Mouse (Mus musculus): ENCODE results near the gene Cd4.

Cd4 gene

DNA sequence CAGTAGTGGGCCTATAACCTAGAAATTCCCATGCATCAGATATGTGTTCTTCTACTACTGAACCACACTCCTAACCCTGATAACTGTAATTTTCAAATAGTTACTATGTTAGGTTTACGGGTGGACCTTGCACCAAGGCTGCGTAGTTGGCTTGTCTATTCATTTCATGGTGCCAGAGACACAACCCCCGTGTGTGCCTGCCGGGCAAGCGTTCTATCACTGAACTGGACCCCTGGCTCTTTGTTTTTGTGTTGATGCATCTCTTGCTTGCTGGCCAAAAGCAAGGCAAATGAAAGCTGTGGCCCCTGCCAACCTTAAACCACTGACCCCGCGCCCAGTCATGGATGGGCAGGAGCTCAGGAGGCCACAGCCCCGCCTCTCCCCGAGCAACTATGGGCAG lies 6.2 kb downstream of the Cd4 start:
- ChIA-PET POLR2A (interaction anchor here in 2 of 4 experiments (0.6 to 1.5 kb wide), 5 partner anchors 10 to 315 kb away, joined by 3 to 5 read pairs (median 3); partner anchors contain the start of gene Grcc10 (in 1 of the 2)), CTCF (interaction anchor here in 1 of 4 experiments (0.6 kb wide), 1 partner anchor 25 kb away, joined by 6 read pairs; the partner anchor contains the start of gene P3h3)

DNA sequence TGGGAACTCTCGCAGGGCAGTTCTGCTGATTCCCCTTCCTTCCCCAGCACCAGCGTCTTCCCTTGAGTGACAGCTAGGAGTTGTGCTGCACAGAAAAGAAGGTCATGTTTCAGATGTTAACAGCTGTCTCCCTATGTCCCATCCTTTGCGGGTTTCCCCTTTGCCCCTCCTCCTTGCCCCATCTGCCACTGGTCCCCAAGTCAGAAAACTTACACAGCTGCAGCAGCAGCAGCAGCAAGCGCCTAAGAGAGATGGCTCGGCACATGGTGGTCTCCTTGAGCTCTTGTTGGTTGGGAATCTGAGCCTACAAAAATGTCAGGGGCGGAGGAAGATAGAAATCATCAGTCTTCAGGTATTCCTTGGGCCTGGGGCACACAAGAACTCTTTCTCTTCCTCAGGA lies 8.6 kb downstream of the Cd4 start:
- CTCF ChIA-PET: interaction anchor here in 1 of 4 experiments (1.3 kb wide), 1 partner anchor 32 kb away, joined by 3 read pairs; no protein-coding TSS in a partner anchor
- POLR2A ChIA-PET: interaction anchor here in 1 of 4 experiments (0.6 to 1.3 kb wide), 2 partner anchors 123 to 188 kb away, joined by 3 to 4 read pairs; partner anchors contain the start of genes Atn1 and Lpar5

DNA sequence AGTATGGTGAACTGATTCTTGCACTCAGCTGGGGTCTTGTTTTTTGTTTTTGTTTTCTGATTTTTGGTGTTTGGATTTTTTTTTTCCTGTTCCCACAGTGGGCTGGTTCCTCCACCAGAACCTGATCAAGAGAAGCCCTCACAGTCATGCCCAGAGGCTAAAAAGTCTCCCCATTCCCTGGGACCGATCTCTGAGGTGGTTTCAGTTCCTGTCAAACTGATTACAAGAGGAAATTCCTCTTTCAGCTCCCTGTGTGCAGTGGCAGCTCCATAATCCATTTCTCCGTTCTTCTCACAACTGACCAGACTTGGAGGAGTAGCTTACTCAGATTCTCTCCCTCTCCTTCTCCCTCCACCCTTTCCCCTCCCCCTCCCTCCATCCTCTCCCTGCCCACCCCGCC lies 13.7 kb downstream of the Cd4 start:
- POLR2A ChIA-PET: interaction anchor here in 3 of 4 experiments (0.5 to 2.3 kb wide), 14 partner anchors 11 to 276 kb away, joined by 3 to 9 read pairs (median 4); partner anchors contain the start of genes Gpr162 (in 2 of the 3), Mlf2 (in 2 of the 3), Cd4 (in 1 of the 3) and Ptpn6 (in 1 of the 3)
- CTCF ChIA-PET: interaction anchor here (0.5 to 1.6 kb wide), 9 partner anchors 9 to 56 kb away, joined by 3 to 7 read pairs (median 3); no protein-coding TSS in a partner anchor

DNA sequence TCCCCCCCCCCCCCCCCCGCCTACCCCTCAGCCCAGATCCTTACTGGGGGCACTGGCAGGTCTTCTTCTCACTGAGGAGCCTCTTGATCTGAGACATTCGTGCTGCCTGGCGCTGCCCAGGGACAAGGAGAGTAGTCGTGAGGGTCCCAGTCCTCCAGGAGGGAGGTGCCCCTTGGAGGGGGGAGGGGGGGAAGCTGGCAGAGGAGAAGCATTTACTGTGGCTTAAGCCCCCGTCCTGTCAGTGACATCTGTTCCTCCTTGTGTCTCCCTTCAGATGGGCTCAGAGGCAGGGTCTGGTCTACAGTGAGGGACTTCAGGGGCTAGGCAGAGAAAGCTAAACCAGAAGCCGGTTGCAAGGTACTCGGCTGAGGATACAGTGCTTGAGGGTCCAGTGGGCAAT lies 21.5 kb downstream of the Cd4 start:
- CTCF ChIA-PET: interaction anchor here in 3 of 4 experiments (0.5 to 1.7 kb wide), 5 partner anchors 10 to 20 kb away, joined by 3 to 6 read pairs (median 5); partner anchors contain the start of gene P3h3 (in 1 of the 3)
- POLR2A ChIA-PET: interaction anchor here in 3 of 4 experiments (0.5 to 3.2 kb wide), 11 partner anchors 10 to 99 kb away, joined by 3 to 12 read pairs (median 4); partner anchors contain the start of genes Cops7a (in 1 of the 3), Mlf2 (in 1 of the 3) and P3h3 (in 1 of the 3)

DNA sequence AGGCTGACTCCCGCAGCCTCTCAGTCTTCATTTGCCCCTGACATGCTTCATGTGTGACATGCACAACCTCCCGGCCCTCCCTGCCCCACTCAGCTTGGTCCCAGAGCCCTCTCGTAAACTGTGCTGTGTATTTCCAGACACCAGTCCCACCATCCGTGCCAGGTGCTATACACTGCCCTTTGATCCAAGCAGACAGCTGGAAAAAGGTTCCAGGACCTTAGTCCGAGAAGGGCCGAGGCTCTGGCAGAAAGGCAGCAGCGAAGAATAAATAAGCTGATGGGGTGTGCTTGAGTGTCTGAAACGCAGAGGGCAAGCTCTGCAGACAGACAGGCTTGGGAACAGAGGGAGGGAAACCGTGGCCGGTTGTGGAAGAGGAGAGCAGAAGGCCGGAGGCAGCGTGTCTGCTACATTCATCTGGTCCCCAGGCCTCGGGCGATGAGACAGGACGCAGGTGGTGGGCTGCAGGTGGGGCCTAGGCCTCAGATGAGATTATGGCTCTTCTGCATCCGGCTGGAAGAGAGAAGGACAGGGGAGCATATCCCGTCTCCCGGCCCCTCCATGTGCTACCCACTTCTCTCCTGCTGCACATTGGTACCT lies 22.2 kb downstream of the Cd4 start:
- CTCF ChIA-PET: interaction anchor here in 3 of 4 experiments (1.0 to 2.7 kb wide), 4 partner anchors 8 to 165 kb away, joined by 3 to 12 read pairs (median 4); partner anchors contain the start of gene Mlf2 (in 1 of the 3)
- POLR2A ChIA-PET: interaction anchor here (0.6 to 3.5 kb wide), 10 partner anchors 9 to 174 kb away, joined by 3 to 21 read pairs (median 3); partner anchors contain the start of genes Cops7a (in 1 of the 4), Mlf2 (in 1 of the 4) and P3h3 (in 1 of the 4)

DNA sequence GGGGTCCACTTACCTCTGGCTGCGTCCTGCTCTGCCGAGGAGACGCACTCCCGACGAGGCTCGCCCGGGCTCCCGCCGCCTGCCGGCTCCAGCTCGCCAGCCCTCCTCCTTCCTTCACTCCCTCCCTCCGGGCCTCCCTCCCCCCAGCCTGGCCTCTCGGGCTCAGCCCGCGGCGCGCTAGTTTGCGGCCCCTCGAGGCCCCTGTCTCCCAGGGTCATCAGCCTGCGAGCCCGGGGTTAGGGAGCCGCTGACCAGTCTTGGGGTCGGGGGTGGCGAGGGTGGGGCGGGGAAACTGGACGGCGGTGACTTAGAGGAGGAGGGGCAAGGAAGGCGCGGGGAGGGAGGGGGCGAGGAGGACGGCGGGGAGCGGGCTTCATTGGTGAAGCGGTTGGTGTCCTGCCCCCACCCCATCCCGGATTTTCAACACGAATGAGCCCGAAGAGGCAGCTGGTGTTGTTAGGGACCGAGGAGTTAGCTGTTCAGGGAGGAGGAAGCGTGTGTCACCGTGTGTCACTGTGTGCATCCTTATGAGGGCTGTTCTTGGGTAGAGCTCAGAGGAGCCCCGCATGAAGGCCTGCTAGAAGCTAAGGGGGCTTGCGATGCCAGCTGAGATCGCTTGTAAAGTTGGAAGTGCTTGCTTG lies 24.2 kb downstream of the Cd4 start, which contains the start of gene Gpr162:
Gene Gpr162 (minus strand): TSS at position 326 of the 641 bp plus-strand sequence.
- POLR2A ChIA-PET: interaction anchor here (0.6 to 3.5 kb wide), 20 partner anchors 9 to 204 kb away, joined by 3 to 21 read pairs (median 4); partner anchors contain the start of genes Mlf2 (in 2 of the 4), Cdca3 (in 1 of the 4), Cops7a (in 1 of the 4) and Grcc10 (in 1 of the 4)

DNA sequence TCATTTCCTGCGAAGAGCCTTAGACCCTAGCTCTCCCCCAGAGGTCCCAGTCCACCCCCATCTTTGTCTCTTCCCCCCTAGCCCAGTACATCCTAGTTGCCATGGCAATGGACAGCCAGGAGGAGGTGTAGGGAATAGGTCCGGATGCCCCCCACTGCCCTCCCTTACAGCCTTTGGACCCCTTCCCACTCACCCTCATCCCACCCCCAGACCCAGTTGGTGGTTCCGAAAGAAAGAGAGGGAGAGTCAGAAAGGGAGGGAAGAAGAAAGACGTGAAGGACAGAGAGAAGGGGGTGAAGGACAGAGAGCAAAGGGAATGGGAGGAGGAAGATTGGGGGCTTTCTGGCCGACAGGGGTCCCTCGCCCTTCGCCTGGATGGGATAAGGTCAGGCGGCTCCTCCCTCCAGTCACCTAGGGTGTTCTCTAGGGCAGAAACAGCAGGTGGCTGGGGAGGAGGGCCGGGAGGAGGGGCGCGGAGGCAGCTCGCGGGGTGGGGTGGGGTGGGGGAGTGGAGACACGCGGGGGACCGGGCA lies 24.8 kb downstream of the Cd4 start:
- POLR2A ChIA-PET: interaction anchor here (0.6 to 3.5 kb wide), 31 partner anchors 8 to 523 kb away, joined by 3 to 21 read pairs (median 3); partner anchors contain the start of genes Cdca3 (in 2 of the 4), Mlf2 (in 2 of the 4), Usp5 (in 2 of the 4) and Cops7a (in 1 of the 4)

More for the DNA sequence above, 24.2 kb downstream of the Cd4 start, which contains the start of gene Gpr162:
- CTCF ChIA-PET: interaction anchor here (0.9 to 5.6 kb wide), 13 partner anchors 8 to 67 kb away, joined by 3 to 49 read pairs (median 5); partner anchors contain the start of genes Mlf2 (in 3 of the 4) and Cdca3 (in 1 of the 4)

DNA sequence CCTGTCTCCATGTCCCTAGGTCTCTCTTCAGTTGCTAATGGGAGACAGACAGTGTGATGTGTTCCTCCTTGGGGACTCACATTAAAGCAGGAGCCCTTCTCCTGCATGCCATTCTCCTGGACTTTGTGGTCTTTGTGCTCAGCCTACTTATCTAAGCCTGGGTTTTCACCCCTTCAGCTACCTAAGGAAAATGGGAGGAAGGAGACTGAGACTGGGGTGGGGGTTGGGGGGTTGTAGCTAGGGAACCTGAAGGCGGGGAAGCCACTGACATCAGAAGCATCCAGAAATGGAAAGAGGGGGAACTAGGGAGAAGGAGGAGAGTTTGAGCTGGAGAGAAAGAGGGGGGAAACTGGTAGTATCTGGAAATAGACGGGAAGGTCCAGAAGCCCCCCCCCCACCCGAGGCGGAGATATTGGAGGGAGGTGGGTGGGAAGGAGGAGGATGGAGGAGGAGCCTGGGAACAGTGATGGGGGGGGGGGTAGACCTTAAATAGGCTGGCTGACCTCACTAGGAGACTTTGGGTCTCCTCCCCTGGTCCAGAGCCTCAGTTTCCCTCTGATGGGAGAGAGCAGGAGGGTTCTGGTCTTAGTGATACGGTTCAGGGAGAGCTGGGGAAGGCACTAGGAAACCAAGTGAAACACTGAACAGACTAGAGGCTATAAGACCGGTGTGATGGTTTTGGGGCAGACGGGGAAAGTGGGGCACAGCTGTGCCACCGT lies 25.5 kb downstream of the Cd4 start:
- CTCF ChIA-PET: interaction anchor here (0.6 to 5.6 kb wide), 16 partner anchors 10 to 409 kb away, joined by 3 to 49 read pairs (median 4); partner anchors contain the start of genes Mlf2 (in 4 of the 4) and Cops7a (in 1 of the 4)
- POLR2A ChIA-PET: interaction anchor here in 3 of 4 experiments (0.6 to 3.5 kb wide), 26 partner anchors 8 to 1372 kb away, joined by 3 to 26 read pairs (median 4); partner anchors contain the start of genes Mlf2 (in 2 of the 3), Cd4 (in 1 of the 3), Cdca3 (in 1 of the 3) and Cops7a (in 1 of the 3)

More for the DNA sequence above, 24.8 kb downstream of the Cd4 start:
- CTCF ChIA-PET: interaction anchor here (0.7 to 5.6 kb wide), 18 partner anchors 9 to 221 kb away, joined by 3 to 49 read pairs (median 4); partner anchors contain the start of genes Mlf2 (in 4 of the 4), Cdca3 (in 1 of the 4) and Cops7a (in 1 of the 4)

DNA sequence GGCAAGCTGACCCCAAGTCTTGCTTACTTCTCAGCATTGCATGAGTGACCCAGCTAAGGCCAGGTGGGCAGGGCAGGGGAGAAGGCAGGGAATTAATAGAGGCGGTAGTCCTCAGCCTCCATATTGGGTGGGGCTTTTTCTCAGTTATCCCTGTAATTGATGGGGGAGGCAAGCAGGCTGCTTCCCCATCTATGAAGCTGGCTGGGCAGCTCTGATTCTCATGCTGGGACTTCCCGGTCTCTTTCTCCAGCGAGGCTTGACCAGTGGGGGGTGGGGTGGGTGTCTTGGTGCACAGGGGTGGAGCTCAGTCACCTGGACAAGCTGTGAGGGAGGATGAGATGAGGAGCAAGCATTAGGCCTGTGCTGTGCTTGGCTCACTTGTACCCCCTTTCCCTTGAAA lies 26.2 kb downstream of the Cd4 start:
- ChIA-PET POLR2A (interaction anchor here (0.5 to 3.3 kb wide), 19 partner anchors 9 to 300 kb away, joined by 3 to 31 read pairs (median 4); partner anchors contain the start of genes Cd4 (in 1 of the 4), Cdca3 (in 1 of the 4), Cops7a (in 1 of the 4) and Grcc10 (in 1 of the 4)), CTCF (interaction anchor here in 3 of 4 experiments (0.7 to 5.6 kb wide), 7 partner anchors 15 to 146 kb away, joined by 3 to 49 read pairs (median 4); partner anchors contain the start of gene Mlf2 (in 2 of the 3))

DNA sequence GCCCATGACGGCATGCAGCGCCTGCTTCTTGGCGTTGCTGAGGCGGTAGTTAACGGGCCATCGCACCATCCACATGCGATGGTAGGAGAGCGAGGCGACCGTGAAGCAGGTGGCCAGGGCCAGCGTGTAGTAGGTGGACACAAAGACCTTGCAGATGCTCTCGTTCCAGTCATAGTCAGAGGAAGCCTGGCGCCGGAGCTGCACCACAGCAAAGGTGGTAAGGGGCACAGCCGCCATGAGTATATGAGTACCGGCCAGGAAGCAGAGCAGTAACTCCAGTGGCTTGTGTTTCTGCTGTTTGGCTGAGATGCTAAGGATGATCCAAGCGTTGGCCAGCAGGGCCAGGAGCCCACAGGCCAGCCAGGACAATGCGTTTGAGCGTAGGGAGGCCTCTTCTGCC lies 26.8 kb downstream of the Cd4 start:
- CTCF ChIA-PET: interaction anchor here in 2 of 4 experiments (0.7 to 5.6 kb wide), 5 partner anchors 14 to 69 kb away, joined by 3 to 49 read pairs (median 9); partner anchors contain the start of gene Mlf2 (in 1 of the 2)
- POLR2A ChIA-PET: interaction anchor here (0.7 to 3.3 kb wide), 16 partner anchors 10 to 301 kb away, joined by 3 to 31 read pairs (median 7); partner anchors contain the start of genes Mlf2 (in 3 of the 4), Cd4 (in 1 of the 4), Cdca3 (in 1 of the 4) and Grcc10 (in 1 of the 4)

DNA sequence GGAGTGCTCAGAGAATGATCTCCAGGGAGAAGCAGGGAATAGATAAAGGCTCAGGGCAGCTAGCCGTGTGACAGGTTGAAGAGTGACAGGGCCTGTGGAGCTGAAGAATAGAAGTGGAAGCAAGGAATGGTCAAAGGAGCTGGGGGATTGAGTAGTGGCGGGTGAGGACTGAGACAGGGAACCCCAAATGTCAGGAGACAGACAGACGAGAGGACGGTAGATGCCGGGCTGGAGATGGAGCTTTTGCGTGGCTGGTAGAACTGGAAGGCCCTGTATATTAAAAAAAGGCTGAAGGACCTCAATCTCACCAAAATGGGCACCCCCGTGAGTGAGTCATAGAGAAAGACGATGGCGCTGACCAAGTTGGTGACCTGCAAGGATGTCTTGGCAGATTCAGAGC lies 27.5 kb downstream of the Cd4 start:
- ChIA-PET CTCF (interaction anchor here (0.6 to 5.6 kb wide), 50 partner anchors 10 to 230 kb away, joined by 3 to 49 read pairs (median 5); partner anchors contain the start of genes Mlf2 (in 4 of the 4), Cops7a (in 2 of the 4), Cdca3 (in 1 of the 4) and Lpar5 (in 1 of the 4)), POLR2A (interaction anchor here in 3 of 4 experiments (0.6 to 3.3 kb wide), 31 partner anchors 10 to 618 kb away, joined by 3 to 31 read pairs (median 5); partner anchors contain the start of genes Mlf2 (in 3 of the 3), Cdca3 (in 2 of the 3), Usp5 (in 2 of the 3) and Cops7a (in 1 of the 3))

DNA sequence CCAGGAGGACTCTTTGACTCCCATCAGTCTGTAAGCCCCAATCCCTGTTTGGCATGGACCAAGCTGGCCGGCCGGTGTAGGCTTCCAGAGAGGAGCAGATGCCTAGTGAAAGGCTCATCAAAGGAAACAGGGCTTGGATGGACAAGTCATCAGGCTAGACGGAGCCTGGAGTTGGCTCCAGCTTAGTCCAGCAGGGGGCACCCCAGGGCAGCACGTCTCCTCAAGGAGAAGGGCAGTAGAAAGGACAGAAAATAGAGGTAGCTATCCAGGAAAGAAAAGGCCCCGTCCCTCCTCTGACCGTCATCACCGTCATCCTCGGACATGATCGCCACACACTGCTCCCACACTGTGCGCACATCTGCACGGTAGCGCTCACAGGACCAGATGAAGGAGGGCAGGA lies 28.3 kb downstream of the Cd4 start:
- CTCF ChIA-PET: interaction anchor here (0.6 to 5.6 kb wide), 89 partner anchors 9 to 415 kb away, joined by 3 to 49 read pairs (median 4); partner anchors contain the start of genes Mlf2 (in 4 of the 4), Cdca3 (in 2 of the 4), Cops7a (in 2 of the 4) and Lpar5 (in 1 of the 4)
- POLR2A ChIA-PET: interaction anchor here in 3 of 4 experiments (0.5 to 3.3 kb wide), 46 partner anchors 9 to 619 kb away, joined by 3 to 31 read pairs (median 4); partner anchors contain the start of genes Cdca3 (in 3 of the 3), Mlf2 (in 3 of the 3), Cops7a (in 2 of the 3) and Usp5 (in 2 of the 3)

DNA sequence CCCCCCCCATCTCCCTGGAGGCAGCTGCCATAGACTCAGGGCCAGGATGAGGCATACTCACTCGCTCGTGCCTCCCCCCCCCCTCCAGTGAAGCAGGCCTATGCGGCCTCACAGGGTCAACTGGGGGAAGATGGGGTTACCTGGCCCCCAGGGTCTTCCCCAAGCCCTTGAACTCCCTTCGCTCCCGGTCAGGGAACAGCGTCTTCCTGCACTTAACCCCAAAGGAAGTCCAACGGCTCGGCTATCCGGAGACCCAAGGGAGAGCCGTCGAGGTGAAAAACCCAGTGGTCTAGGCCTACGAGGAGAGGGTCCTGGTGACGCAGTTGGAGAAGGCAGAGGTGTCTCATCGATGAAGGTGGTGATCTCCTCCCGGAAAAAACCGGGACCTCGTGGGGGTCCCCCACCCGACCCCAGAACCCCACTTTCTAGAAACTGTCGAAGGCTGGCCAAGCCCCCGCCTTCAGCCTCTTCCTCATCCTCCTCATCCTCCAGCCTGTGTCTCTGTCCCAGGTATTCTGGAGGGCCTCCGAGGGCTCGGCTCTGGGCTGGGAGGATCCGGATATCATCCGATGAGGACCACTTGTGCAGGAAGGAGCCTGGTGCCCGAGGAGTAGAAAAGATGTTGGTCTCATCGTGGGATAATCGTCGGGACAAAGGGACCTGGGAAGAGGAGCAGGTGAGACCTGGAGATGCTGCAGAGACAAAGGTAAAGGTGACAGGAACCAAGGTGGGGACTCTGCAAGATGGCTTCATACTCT lies 29.3 kb downstream of the Cd4 start:
- ChIA-PET CTCF (interaction anchor here in 3 of 4 experiments (0.9 to 5.6 kb wide), 8 partner anchors 8 to 223 kb away, joined by 3 to 49 read pairs (median 12); partner anchors contain the start of gene Cdca3 (in 1 of the 3)), POLR2A (interaction anchor here in 3 of 4 experiments (0.7 to 3.3 kb wide), 11 partner anchors 8 to 120 kb away, joined by 3 to 31 read pairs (median 9); partner anchors contain the start of genes Cdca3 (in 1 of the 3), Grcc10 (in 1 of the 3), Mlf2 (in 1 of the 3) and Usp5 (in 1 of the 3))

DNA sequence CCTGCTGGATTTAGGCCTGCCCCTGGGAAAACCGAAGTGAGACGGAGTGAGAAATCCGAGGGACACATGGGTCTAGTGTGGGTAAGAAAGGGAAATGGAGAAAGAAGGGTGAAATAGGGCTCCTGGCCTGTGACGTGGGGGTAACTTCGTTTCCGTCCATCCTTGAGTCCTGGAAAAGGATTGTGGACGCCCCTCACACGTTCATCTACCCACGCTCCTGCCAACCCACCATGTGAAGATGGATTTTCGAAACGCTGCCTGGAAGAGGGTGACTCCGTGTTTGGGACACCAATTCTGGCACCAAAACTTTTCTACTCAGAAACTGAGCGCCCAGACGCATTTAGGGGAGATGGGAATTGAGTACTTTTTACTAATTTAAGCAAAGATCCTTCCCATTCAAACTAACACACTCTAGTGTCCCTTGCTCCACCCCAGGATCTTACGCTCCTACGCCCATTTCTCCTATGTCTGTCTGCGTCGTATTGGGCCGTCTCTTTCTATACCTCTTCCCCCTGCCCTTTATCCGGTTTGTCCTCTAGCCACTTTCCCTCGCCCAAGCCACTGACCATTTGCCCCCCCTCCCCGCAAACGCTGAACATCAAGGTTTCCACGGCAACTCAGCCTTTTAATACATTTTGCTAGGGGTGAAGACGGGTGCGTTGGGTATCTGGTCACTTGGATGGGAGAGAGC lies 30.0 kb downstream of the Cd4 start:
- POLR2A ChIA-PET: interaction anchor here (0.6 to 3.7 kb wide), 19 partner anchors 9 to 146 kb away, joined by 3 to 27 read pairs (median 6); partner anchors contain the start of genes Mlf2 (in 3 of the 4), Emg1 (in 1 of the 4), Grcc10 (in 1 of the 4) and Phb2 (in 1 of the 4)
- CTCF ChIA-PET: interaction anchor here (0.6 to 3.8 kb wide), 22 partner anchors 8 to 417 kb away, joined by 3 to 42 read pairs (median 10); partner anchors contain the start of genes Mlf2 (in 3 of the 4), Cdca3 (in 1 of the 4) and Usp5 (in 1 of the 4)

Data from embryonic stem cell, embryonic (primary cell).